Mouse (Mus musculus) stomach, postnatal 0 days (tissue): ENCODE measurements around the gene Gtf3c3.

ENCODE experiments used
- CTCF ChIP-seq: IDR thresholded peaks from 2 replicates; pipeline ENCODE4 v1.5.1; 2016; ENCODE audit warnings: antibody characterized with exemption, low read depth, mild to moderate bottlenecking, moderate library complexity
- EP300 ChIP-seq: optimal IDR thresholded peaks from 2 replicates; pipeline ENCODE3; 2016; ENCODE audit warnings: antibody characterized with exemption

GRCm38 (mm10) chr1:54380978-54381914 is 57.5 kb downstream of the Gtf3c3 start:
- TF ChIP-seq CTCF (peak; percentile 82), EP300 (no peak)
